Mouse (Mus musculus): ENCODE measurements around the gene Pcyt2.
A peak's percentile ranks its signal among the peaks of the same experiment; 100 is the strongest.

GRCm38 (mm10) chr11:120660301-120661075 is 42.8 kb upstream of the Pcyt2 start:
- TF ChIP-seq MYOD1 (IDR thresholded peaks at IDR 0.05; ENCODE audit: control insufficient read depth in 1 of 3, insufficient read length in 2 of 3, low read depth in 2 of 3) (peak in 1 of 3 experiments; percentile 41), POLR2A (IDR thresholded peaks at IDR 0.05; ENCODE audit: insufficient read length, low read depth) (no peak), MAX (IDR thresholded peaks at IDR 0.05; ENCODE audit: low read depth) (no peak), E2F4 (IDR thresholded peaks at IDR 0.05; ENCODE audit: insufficient read depth) (no peak), MYOG (IDR thresholded peaks at IDR 0.05; ENCODE audit: control insufficient read depth in 1 of 3, insufficient read depth in 1 of 3, insufficient read length in 2 of 3, low read depth in 2 of 3) (peak in 2 of 3 experiments; percentile 12 to 17), TCF12 (IDR thresholded peaks at IDR 0.05; ENCODE audit: insufficient read depth, poor library complexity, severe bottlenecking) (no peak), USF1 (IDR thresholded peaks at IDR 0.05; ENCODE audit: low read depth) (no peak), POLR2AphosphoS2 (IDR thresholded peaks at IDR 0.05; ENCODE audit: insufficient read length, low read depth) (no peak), CEBPB (IDR thresholded peaks at IDR 0.05; ENCODE audit: insufficient read depth, poor library complexity, severe bottlenecking) (no peak), SRF (IDR thresholded peaks at IDR 0.05; ENCODE audit: control insufficient read depth, insufficient read length, low read depth) (no peak), REST (IDR thresholded peaks at IDR 0.05; ENCODE audit: insufficient read depth, insufficient read length) (no peak)
